Comparison of ENCODE assay signal across 8 mouse cellular contexts in genomic region chr3:146521652-146522020, GRCm38 (mm10). TPM values are rescaled to one million over a fixed set of nuclear protein-coding genes. Genes with fewer than 3 reads are reported as not detected.
A peak's percentile ranks its signal among the peaks of the same experiment; 100 is the strongest.
DNase-seq lines count a peak whose midpoint lies in the region; ATAC-seq lines count a peak whose summit lies in the region.

No protein-coding gene starts in this region.

- peaks cover 20% of the 10 kb centered on the region for H3K36me3 ChIP-seq in heart, embryonic 14.5 days (ENCODE audit: control insufficient read depth, insufficient read depth, low read length)
- H3K36me3 ChIP-seq in forebrain, embryonic 14.5 days (ENCODE audit: control insufficient read depth, insufficient read depth, low read length): peaks cover 21% of the 10 kb centered on the region
- H3K36me3 ChIP-seq in liver, embryonic 16.5 days (ENCODE audit: control insufficient read depth, insufficient read depth): peaks cover 13% of the 10 kb centered on the region

- peak overlapping the region; percentile 85 for H3K9ac ChIP-seq in heart, embryonic 14.5 days (ENCODE audit: low read length)
- H3K9ac ChIP-seq in forebrain, embryonic 14.5 days (ENCODE audit: low read length): peak overlapping the region; percentile 80
- H3K9ac ChIP-seq in liver, embryonic 16.5 days (ENCODE audit: low read depth, low read length): peak overlapping the region; percentile 89

- no peaks in the 10 kb centered on the region for H3K9me3 ChIP-seq in heart, embryonic 14.5 days (ENCODE audit: control insufficient read depth, low read length)
- no peaks in the 10 kb centered on the region for H3K9me3 ChIP-seq in forebrain, embryonic 14.5 days (replicated peaks; ENCODE audit: control insufficient read depth, low read length)
- no peaks in the 10 kb centered on the region for H3K9me3 ChIP-seq in liver, embryonic 16.5 days (replicated peaks; ENCODE audit: control insufficient read depth, low read length)

- peak overlapping the region; percentile 93 to 99 for H3K27ac ChIP-seq in heart, embryonic 14.5 days (replicated peaks in 1 of 2; ENCODE audit: control insufficient read depth in 1 of 2, insufficient read depth in 1 of 2, low read depth in 2 of 2, low read length in 2 of 2)
- H3K27ac ChIP-seq in forebrain, embryonic 14.5 days (ENCODE audit: low read depth, low read length): peak overlapping the region; percentile 96
- peak overlapping the region; percentile 98 for H3K27ac ChIP-seq in liver, embryonic 16.5 days (ENCODE audit: low read length)

- peak overlapping the region; percentile 72 for H3K4me2 ChIP-seq in heart, embryonic 14.5 days (ENCODE audit: low read length)
- peak overlapping the region; percentile 73 for H3K4me2 ChIP-seq in forebrain, embryonic 14.5 days (ENCODE audit: low read length)
- peak overlapping the region; percentile 75 for H3K4me2 ChIP-seq in liver, embryonic 16.5 days (ENCODE audit: low read depth, low read length)

- H3K27me3 ChIP-seq in heart, embryonic 14.5 days (ENCODE audit: control insufficient read depth, insufficient read depth, low read length): no peaks in the 10 kb centered on the region
- H3K27me3 ChIP-seq in forebrain, embryonic 14.5 days (replicated peaks; ENCODE audit: control insufficient read depth, insufficient read depth, low read length): no peaks in the 10 kb centered on the region
- H3K27me3 ChIP-seq in liver, embryonic 16.5 days (ENCODE audit: control insufficient read depth, insufficient read depth, low read depth, low read length): no peaks in the 10 kb centered on the region

- H3K4me3 ChIP-seq in heart, embryonic 14.5 days (ENCODE audit: control insufficient read depth in 1 of 2, insufficient read depth in 1 of 2, low read depth in 1 of 2, low read length in 2 of 2): peak overlapping the region; percentile 88 to 91
- peak overlapping the region; percentile 60 for H3K4me3 ChIP-seq in forebrain, embryonic 14.5 days (ENCODE audit: low read depth, low read length)
- H3K4me3 ChIP-seq in liver, embryonic 16.5 days (ENCODE audit: low read depth, low read length): peak overlapping the region; percentile 94

- DNase-seq in heart, postnatal 14 days: no peak
- peak; percentile 37 for DNase-seq in ES-CJ7 (ENCODE audit: low read depth, low spot score)
- DNase-seq in forebrain, embryonic 14.5 days (ENCODE audit: low spot score): no peak
- no peak for DNase-seq in layer of hippocampus, adult 9-11 months
- no peak for DNase-seq in cerebellum, adult 9-10 months
- no peak for DNase-seq in cerebellum, postnatal 14 days

- 6% methylated on average over 8 of the region's 8 CpGs for WGBS in heart, embryonic 14.5 days
- WGBS in forebrain, embryonic 14.5 days: 12% methylated on average over 8 of the region's 8 CpGs
- 5% methylated on average over 8 of the region's 8 CpGs for WGBS in liver, embryonic 16.5 days (ENCODE audit: insufficient replicate concordance)

- no peak for ATAC-seq in heart, embryonic 14.5 days (ENCODE audit: insufficient number of reproducible peaks, insufficient read depth, low FRiP score, low read depth)
- no peak for ATAC-seq in forebrain, embryonic 14.5 days
- ATAC-seq in liver, embryonic 16.5 days (ENCODE audit: low read depth): no peak

- intact Hi-C loops in heart, postnatal 14 days (cut with DNase I): loop anchor here (2.0 to 5.0 kb wide), 2 partner anchors 21 to 119 kb away; partner anchors contain the start of gene Ssx2ip

- H3K4me1 ChIP-seq in heart, embryonic 14.5 days (ENCODE audit: control insufficient read depth in 2 of 2, insufficient read depth in 2 of 2, low read length in 2 of 2): peaks cover 0 to 10% of the 10 kb centered on the region in 2 experiments; a peak in 1 of 4 replicates
- no peaks in the 10 kb centered on the region for H3K4me1 ChIP-seq in forebrain, embryonic 14.5 days (ENCODE audit: control insufficient read depth, insufficient read depth, low read length)
- peaks cover 3% of the 10 kb centered on the region for H3K4me1 ChIP-seq in liver, embryonic 16.5 days (ENCODE audit: control insufficient read depth, low read depth, low read length)

RNA-seq across cellular contexts. Expression of gene Rpf1, which starts 0.4 kb away (rescaled TPM):
- 35.0 and 38.7 TPM in 2 replicates for polyA plus RNA-seq in heart, embryonic 14.5 days (2014; fragmentation: Nextera tagmentation; extraction: Ambion mirVana)
- total RNA-seq in heart, postnatal 14 days (2021): 10 to 100 TPM; 13.6 to 14.4 TPM
- 60.2 and 64.3 TPM in 2 replicates for polyA plus RNA-seq in forebrain, embryonic 14.5 days (2014; fragmentation: Nextera tagmentation; extraction: Ambion mirVana)
- 24.6 and 25.0 TPM in 2 replicates for polyA plus RNA-seq in liver, embryonic 16.5 days (2015; fragmentation: Nextera tagmentation; extraction: Ambion mirVana)

RNA-seq across cellular contexts. Expression of gene Gng5, which starts 22.0 kb away (rescaled TPM):
- 1,503 and 1,593 TPM in 2 replicates for polyA plus RNA-seq in heart, embryonic 14.5 days (2014; fragmentation: Nextera tagmentation; extraction: Ambion mirVana)
- 100 to 1,000 TPM; 201 to 215 TPM for total RNA-seq in heart, postnatal 14 days (2021)
- 392 and 558 TPM in 2 replicates for polyA plus RNA-seq in forebrain, embryonic 14.5 days (2014; fragmentation: Nextera tagmentation; extraction: Ambion mirVana)
- polyA plus RNA-seq in liver, embryonic 16.5 days (2015; fragmentation: Nextera tagmentation; extraction: Ambion mirVana): 573 and 596 TPM in 2 replicates

RNA-seq across cellular contexts. Expression of gene Spata1, which starts 22.1 kb away (rescaled TPM):
- 5.5 and 6.5 TPM in 2 replicates for polyA plus RNA-seq in heart, embryonic 14.5 days (2014; fragmentation: Nextera tagmentation; extraction: Ambion mirVana)
- total RNA-seq in heart, postnatal 14 days (2021): 1 to 10 TPM; 2.7 to 3.6 TPM
- 1.8 and 3.2 TPM in 2 replicates for polyA plus RNA-seq in forebrain, embryonic 14.5 days (2014; fragmentation: Nextera tagmentation; extraction: Ambion mirVana)
- 1.0 and 1.1 TPM in 2 replicates for polyA plus RNA-seq in liver, embryonic 16.5 days (2015; fragmentation: Nextera tagmentation; extraction: Ambion mirVana)

RNA-seq across cellular contexts. Expression of gene Uox, which starts 48.6 kb away (rescaled TPM):
- polyA plus RNA-seq in heart, embryonic 14.5 days (2014; fragmentation: Nextera tagmentation; extraction: Ambion mirVana): not detected in 2 replicates
- total RNA-seq in heart, postnatal 14 days (2021): not detected
- not detected in 2 replicates for polyA plus RNA-seq in forebrain, embryonic 14.5 days (2014; fragmentation: Nextera tagmentation; extraction: Ambion mirVana)
- polyA plus RNA-seq in liver, embryonic 16.5 days (2015; fragmentation: Nextera tagmentation; extraction: Ambion mirVana): 97.0 and 121 TPM in 2 replicates
